Mouse (Mus musculus): ENCODE measurements around the gene Cwc22. TPM values are rescaled to one million over a fixed set of nuclear protein-coding genes. Genes with fewer than 3 reads are reported as not detected.

Cwc22 gene
- polyA plus RNA-seq, 1 experiment from 2014 or later: 18.8 TPM

DNA sequence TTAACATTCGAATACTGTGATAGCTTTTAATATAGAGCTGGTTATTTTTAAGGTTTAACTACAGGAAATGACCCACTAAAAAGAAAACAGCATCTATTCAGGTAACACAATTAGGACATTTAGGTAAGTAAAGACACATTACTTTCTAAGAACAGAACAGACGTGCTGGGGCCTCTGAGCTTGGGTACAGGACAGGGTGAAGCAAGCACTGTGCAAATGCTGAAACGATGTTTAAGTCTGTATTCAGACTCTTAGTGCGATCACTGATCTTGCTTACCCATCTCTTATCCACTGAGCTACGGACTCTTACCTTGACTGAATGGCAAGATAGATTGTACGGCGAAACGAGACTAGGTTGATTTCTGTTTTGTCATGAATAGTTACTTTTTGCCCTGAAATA lies 31.0 kb downstream of the Cwc22 start:
- H3K9me3 ChIP-seq (ENCODE audit: control insufficient read depth, low read length): no peaks in the 10 kb centered on the region
- no peak overlapping the region for H3K4me3 ChIP-seq (ENCODE audit: control insufficient read depth in 1 of 2, insufficient read depth in 1 of 2, low read depth in 1 of 2, low read length in 2 of 2)
- no peak overlapping the region for H3K27ac ChIP-seq (replicated peaks in 1 of 2; ENCODE audit: control insufficient read depth in 1 of 2, insufficient read depth in 1 of 2, low read depth in 2 of 2, low read length in 2 of 2)
- H3K36me3 ChIP-seq (ENCODE audit: control insufficient read depth, insufficient read depth, low read length): peaks cover 82% of the 10 kb centered on the region
- H3K9ac ChIP-seq (ENCODE audit: low read length): no peak overlapping the region
- WGBS: 95% methylated on average over 8 of the region's 8 CpGs
- no peak overlapping the region for H3K4me2 ChIP-seq (ENCODE audit: low read length)
- ATAC-seq (ENCODE audit: insufficient number of reproducible peaks, insufficient read depth, low FRiP score, low read depth): no peak
- no peaks in the 10 kb centered on the region for H3K27me3 ChIP-seq (ENCODE audit: control insufficient read depth, insufficient read depth, low read length)
- no peaks in the 10 kb centered on the region for H3K4me1 ChIP-seq (ENCODE audit: control insufficient read depth in 2 of 2, insufficient read depth in 2 of 2, low read length in 2 of 2)

DNA sequence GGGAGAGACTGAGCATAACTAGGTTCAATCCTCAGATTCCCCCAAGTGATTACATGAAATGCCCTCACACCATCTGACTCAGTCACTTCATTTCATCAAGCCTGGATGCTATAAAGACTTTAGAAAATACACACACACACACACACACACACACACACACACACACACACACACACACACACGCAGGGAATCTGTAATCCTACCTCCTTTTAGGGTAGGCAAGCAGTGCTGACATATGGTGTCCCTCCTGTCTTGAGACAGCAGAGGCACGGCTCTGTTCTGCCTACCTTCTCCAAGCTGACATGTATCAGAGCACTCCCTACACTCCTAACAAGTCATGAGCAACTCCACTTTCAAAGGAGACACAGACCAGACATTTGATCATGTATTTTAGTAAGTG lies 32.5 kb downstream of the Cwc22 start:
- no peaks in the 10 kb centered on the region for H3K9me3 ChIP-seq (ENCODE audit: control insufficient read depth, low read length)
- H3K9ac ChIP-seq (ENCODE audit: low read length): no peak overlapping the region
- H3K27ac ChIP-seq (replicated peaks in 1 of 2; ENCODE audit: control insufficient read depth in 1 of 2, insufficient read depth in 1 of 2, low read depth in 2 of 2, low read length in 2 of 2): no peak overlapping the region
- no peak overlapping the region for H3K4me2 ChIP-seq (ENCODE audit: low read length)
- H3K36me3 ChIP-seq (ENCODE audit: control insufficient read depth, insufficient read depth, low read length): peaks cover 78% of the 10 kb centered on the region
- no peak overlapping the region for H3K4me3 ChIP-seq (ENCODE audit: control insufficient read depth in 1 of 2, insufficient read depth in 1 of 2, low read depth in 1 of 2, low read length in 2 of 2)
- H3K4me1 ChIP-seq (ENCODE audit: control insufficient read depth in 2 of 2, insufficient read depth in 2 of 2, low read length in 2 of 2): no peaks in the 10 kb centered on the region
- no peaks in the 10 kb centered on the region for H3K27me3 ChIP-seq (ENCODE audit: control insufficient read depth, insufficient read depth, low read length)
- 65% methylated on average over 2 of the region's 2 CpGs for WGBS
- ATAC-seq (ENCODE audit: insufficient number of reproducible peaks, insufficient read depth, low FRiP score, low read depth): no peak

DNA sequence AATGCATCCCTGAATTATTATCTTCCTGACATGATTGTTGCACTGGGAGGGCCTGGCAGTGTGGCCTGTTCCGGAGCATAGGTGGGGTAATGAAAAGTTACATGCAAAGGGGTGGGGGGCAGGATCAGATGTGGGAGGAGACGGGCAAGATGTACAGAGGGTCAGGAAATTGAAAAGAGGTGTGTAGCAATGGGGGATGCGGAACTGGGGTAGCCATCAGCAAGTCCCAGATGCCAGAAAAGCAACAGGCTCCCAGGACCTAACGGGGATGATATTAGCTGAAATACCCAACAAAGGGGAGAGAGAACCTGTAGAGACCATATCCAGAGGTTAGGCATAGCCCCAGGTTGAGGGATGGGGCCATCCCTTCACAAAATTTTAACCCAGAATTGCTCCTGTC lies 34.0 kb downstream of the Cwc22 start:
- Histone ChIP-seq H3K27me3 (ENCODE audit: control insufficient read depth, insufficient read depth, low read length) (no peaks in the 10 kb centered on the region), H3K4me3 (ENCODE audit: control insufficient read depth in 1 of 2, insufficient read depth in 1 of 2, low read depth in 1 of 2, low read length in 2 of 2) (no peak overlapping the region), H3K27ac (replicated peaks in 1 of 2; ENCODE audit: control insufficient read depth in 1 of 2, insufficient read depth in 1 of 2, low read depth in 2 of 2, low read length in 2 of 2) (no peak overlapping the region), H3K36me3 (ENCODE audit: control insufficient read depth, insufficient read depth, low read length) (peaks cover 79% of the 10 kb centered on the region), H3K4me1 (ENCODE audit: control insufficient read depth in 2 of 2, insufficient read depth in 2 of 2, low read length in 2 of 2) (no peaks in the 10 kb centered on the region), H3K4me2 (ENCODE audit: low read length) (no peak overlapping the region), H3K9ac (ENCODE audit: low read length) (no peak overlapping the region), H3K9me3 (ENCODE audit: control insufficient read depth, low read length) (no peaks in the 10 kb centered on the region)
- no peak for ATAC-seq (ENCODE audit: insufficient number of reproducible peaks, insufficient read depth, low FRiP score, low read depth)
- WGBS: 90% methylated on average over 4 of the region's 4 CpGs

DNA sequence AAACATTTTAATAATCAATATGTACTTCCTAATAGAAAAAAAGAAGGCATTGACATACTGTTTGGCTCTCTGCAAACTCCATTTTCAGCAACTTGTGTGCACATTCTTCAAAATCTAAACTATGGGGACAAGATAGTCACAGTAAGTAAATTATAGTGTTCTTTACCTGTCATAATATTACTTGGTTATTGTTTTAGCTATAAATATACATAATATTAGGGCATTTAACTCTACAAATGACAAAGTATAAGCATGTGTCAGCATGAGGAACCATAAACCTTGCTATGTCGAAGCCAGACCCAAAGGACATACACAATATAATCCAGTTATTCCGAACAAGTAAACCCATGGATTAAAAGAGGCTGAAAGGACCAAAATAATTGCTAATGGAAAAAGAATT lies 34.7 kb downstream of the Cwc22 start:
- WGBS: 91% methylated on average over 2 of the region's 2 CpGs
- ATAC-seq (ENCODE audit: insufficient number of reproducible peaks, insufficient read depth, low FRiP score, low read depth): no peak
- no peak overlapping the region for H3K27ac ChIP-seq (replicated peaks in 1 of 2; ENCODE audit: control insufficient read depth in 1 of 2, insufficient read depth in 1 of 2, low read depth in 2 of 2, low read length in 2 of 2)
- H3K4me1 ChIP-seq (ENCODE audit: control insufficient read depth in 2 of 2, insufficient read depth in 2 of 2, low read length in 2 of 2): no peaks in the 10 kb centered on the region
- peaks cover 78% of the 10 kb centered on the region for H3K36me3 ChIP-seq (ENCODE audit: control insufficient read depth, insufficient read depth, low read length)
- H3K4me2 ChIP-seq (ENCODE audit: low read length): no peak overlapping the region
- no peaks in the 10 kb centered on the region for H3K27me3 ChIP-seq (ENCODE audit: control insufficient read depth, insufficient read depth, low read length)
- no peaks in the 10 kb centered on the region for H3K9me3 ChIP-seq (ENCODE audit: control insufficient read depth, low read length)
- no peak overlapping the region for H3K4me3 ChIP-seq (ENCODE audit: control insufficient read depth in 1 of 2, insufficient read depth in 1 of 2, low read depth in 1 of 2, low read length in 2 of 2)
- H3K9ac ChIP-seq (ENCODE audit: low read length): no peak overlapping the region

DNA sequence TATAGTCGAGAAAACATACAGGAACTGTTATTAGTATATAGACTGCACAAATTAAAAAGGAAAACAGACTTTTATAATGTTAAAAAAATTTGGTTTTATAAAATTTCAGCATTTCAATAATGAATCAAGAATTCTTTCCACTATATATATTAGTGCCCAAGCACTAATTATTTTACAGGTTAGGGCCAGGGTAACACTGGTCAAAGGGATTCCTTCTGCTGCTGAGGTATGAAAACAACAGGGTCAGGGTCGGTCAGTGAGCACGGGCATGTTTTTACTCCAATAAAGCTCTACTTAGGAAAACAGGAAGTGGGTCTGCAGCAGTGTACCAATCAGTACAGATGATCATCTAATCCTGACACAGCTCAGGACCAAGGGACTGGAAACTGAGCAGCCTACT lies 36.0 kb downstream of the Cwc22 start:
- H3K27me3 ChIP-seq (ENCODE audit: control insufficient read depth, insufficient read depth, low read length): no peaks in the 10 kb centered on the region
- H3K4me2 ChIP-seq (ENCODE audit: low read length): no peak overlapping the region
- no peak overlapping the region for H3K27ac ChIP-seq (replicated peaks in 1 of 2; ENCODE audit: control insufficient read depth in 1 of 2, insufficient read depth in 1 of 2, low read depth in 2 of 2, low read length in 2 of 2)
- ATAC-seq (ENCODE audit: insufficient number of reproducible peaks, insufficient read depth, low FRiP score, low read depth): no peak
- H3K36me3 ChIP-seq (ENCODE audit: control insufficient read depth, insufficient read depth, low read length): peaks cover 77% of the 10 kb centered on the region
- H3K9me3 ChIP-seq (ENCODE audit: control insufficient read depth, low read length): no peaks in the 10 kb centered on the region
- H3K4me1 ChIP-seq (ENCODE audit: control insufficient read depth in 2 of 2, insufficient read depth in 2 of 2, low read length in 2 of 2): no peaks in the 10 kb centered on the region
- 70% methylated on average over 3 of the region's 3 CpGs for WGBS
- no peak overlapping the region for H3K9ac ChIP-seq (ENCODE audit: low read length)
- no peak overlapping the region for H3K4me3 ChIP-seq (ENCODE audit: control insufficient read depth in 1 of 2, insufficient read depth in 1 of 2, low read depth in 1 of 2, low read length in 2 of 2)

DNA sequence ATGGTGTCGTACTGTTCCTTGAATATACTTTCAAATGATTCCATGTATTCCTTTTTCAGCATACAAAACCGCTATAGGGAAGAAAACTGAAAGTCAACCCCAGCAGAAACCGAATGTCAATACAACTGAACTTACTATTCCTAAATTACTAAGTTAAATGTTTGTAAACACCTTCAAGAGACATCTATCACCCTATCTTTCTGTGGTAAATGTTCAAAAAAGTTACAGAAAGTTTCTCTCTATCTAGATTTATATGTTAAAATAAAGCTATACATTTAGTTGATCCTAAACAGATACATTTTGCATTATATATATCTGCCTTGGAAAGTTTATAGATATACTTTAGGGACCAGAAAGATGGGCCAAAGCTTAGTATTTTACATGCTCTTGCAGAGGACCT lies 39.0 kb downstream of the Cwc22 start:
- no peak for ATAC-seq (ENCODE audit: insufficient number of reproducible peaks, insufficient read depth, low FRiP score, low read depth)
- Histone ChIP-seq H3K4me1 (ENCODE audit: control insufficient read depth in 2 of 2, insufficient read depth in 2 of 2, low read length in 2 of 2) (no peaks in the 10 kb centered on the region), H3K27ac (replicated peaks in 1 of 2; ENCODE audit: control insufficient read depth in 1 of 2, insufficient read depth in 1 of 2, low read depth in 2 of 2, low read length in 2 of 2) (no peak overlapping the region), H3K36me3 (ENCODE audit: control insufficient read depth, insufficient read depth, low read length) (peaks cover 80% of the 10 kb centered on the region), H3K4me2 (ENCODE audit: low read length) (no peak overlapping the region), H3K9me3 (ENCODE audit: control insufficient read depth, low read length) (no peaks in the 10 kb centered on the region), H3K27me3 (ENCODE audit: control insufficient read depth, insufficient read depth, low read length) (no peaks in the 10 kb centered on the region), H3K9ac (ENCODE audit: low read length) (no peak overlapping the region), H3K4me3 (ENCODE audit: control insufficient read depth in 1 of 2, insufficient read depth in 1 of 2, low read depth in 1 of 2, low read length in 2 of 2) (no peak overlapping the region)
- 95% methylated on average over 3 of the region's 3 CpGs for WGBS

DNA sequence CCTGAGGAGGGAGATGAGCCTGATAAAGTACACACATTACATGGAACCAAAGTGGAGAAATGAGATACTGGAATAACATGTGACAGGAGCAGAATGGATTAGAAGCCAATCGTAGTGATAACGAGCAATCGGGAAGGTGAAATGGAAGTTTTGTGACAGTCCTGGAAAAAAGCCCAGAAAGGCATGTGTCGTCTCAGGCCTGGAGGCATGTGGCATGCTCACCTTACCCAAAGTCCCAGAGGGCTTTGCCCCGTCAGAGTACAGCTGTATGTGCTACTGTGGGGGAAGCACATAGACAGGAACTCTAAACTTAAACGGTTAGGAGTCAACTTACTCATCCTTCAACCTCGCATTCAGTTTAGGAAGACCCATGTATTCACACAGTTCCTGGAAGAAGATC lies 41.2 kb downstream of the Cwc22 start:
- no peak for ATAC-seq (ENCODE audit: insufficient number of reproducible peaks, insufficient read depth, low FRiP score, low read depth)
- H3K4me1 ChIP-seq (ENCODE audit: control insufficient read depth in 2 of 2, insufficient read depth in 2 of 2, low read length in 2 of 2): no peaks in the 10 kb centered on the region
- no peak overlapping the region for H3K4me2 ChIP-seq (ENCODE audit: low read length)
- no peak overlapping the region for H3K4me3 ChIP-seq (ENCODE audit: control insufficient read depth in 1 of 2, insufficient read depth in 1 of 2, low read depth in 1 of 2, low read length in 2 of 2)
- H3K27ac ChIP-seq (replicated peaks in 1 of 2; ENCODE audit: control insufficient read depth in 1 of 2, insufficient read depth in 1 of 2, low read depth in 2 of 2, low read length in 2 of 2): no peak overlapping the region
- H3K27me3 ChIP-seq (ENCODE audit: control insufficient read depth, insufficient read depth, low read length): no peaks in the 10 kb centered on the region
- H3K36me3 ChIP-seq (ENCODE audit: control insufficient read depth, insufficient read depth, low read length): peaks cover 76% of the 10 kb centered on the region
- no peaks in the 10 kb centered on the region for H3K9me3 ChIP-seq (ENCODE audit: control insufficient read depth, low read length)
- 82% methylated on average over 7 of the region's 7 CpGs for WGBS
- no peak overlapping the region for H3K9ac ChIP-seq (ENCODE audit: low read length)

DNA sequence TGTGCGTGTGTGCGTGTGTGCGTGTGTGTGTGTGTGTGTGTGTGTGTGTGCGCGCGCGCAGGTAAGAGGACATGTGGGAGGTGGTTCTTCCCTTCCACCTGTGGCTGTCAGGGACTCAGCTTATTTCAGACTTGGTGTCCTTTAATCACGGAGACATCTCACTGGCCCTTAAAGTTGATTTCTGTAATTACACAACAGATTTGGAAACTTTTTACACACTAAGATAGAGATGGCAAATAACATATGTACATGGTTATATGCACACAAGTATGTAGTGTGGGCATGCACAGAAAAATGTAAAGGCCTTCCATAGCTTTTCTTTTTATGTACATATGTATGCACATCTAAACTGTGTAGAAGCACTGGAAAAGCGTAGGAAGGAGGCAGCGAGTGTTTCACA lies 41.7 kb downstream of the Cwc22 start:
- Histone ChIP-seq H3K9me3 (ENCODE audit: control insufficient read depth, low read length) (no peaks in the 10 kb centered on the region), H3K9ac (ENCODE audit: low read length) (no peak overlapping the region), H3K4me2 (ENCODE audit: low read length) (no peak overlapping the region), H3K27ac (replicated peaks in 1 of 2; ENCODE audit: control insufficient read depth in 1 of 2, insufficient read depth in 1 of 2, low read depth in 2 of 2, low read length in 2 of 2) (no peak overlapping the region), H3K36me3 (ENCODE audit: control insufficient read depth, insufficient read depth, low read length) (peaks cover 80% of the 10 kb centered on the region), H3K4me1 (ENCODE audit: control insufficient read depth in 2 of 2, insufficient read depth in 2 of 2, low read length in 2 of 2) (no peaks in the 10 kb centered on the region), H3K27me3 (ENCODE audit: control insufficient read depth, insufficient read depth, low read length) (no peaks in the 10 kb centered on the region), H3K4me3 (ENCODE audit: control insufficient read depth in 1 of 2, insufficient read depth in 1 of 2, low read depth in 1 of 2, low read length in 2 of 2) (no peak overlapping the region)
- ATAC-seq (ENCODE audit: insufficient number of reproducible peaks, insufficient read depth, low FRiP score, low read depth): no peak
- WGBS: 92% methylated on average over 10 of the region's 10 CpGs

Measured in heart, embryonic 14.5 days (tissue).